Mouse (Mus musculus): ENCODE results near the gene Slc35e3. TPM values are rescaled to one million over a fixed set of nuclear protein-coding genes. Genes with fewer than 3 reads are reported as not detected.

The Slc35e3 gene
- polyA plus RNA-seq, 1 experiment from 2014 or later = 19.5 TPM

GRCm38 (mm10) chr10:117781021-117781725 lies 35.0 kb upstream of the Slc35e3 start:
- Histone ChIP-seq H3K36me3 (peaks cover 98% of the 10 kb centered on the region), H3K27me3 (ENCODE audit: low read depth, poor library complexity, severe bottlenecking) (no peaks in the 10 kb centered on the region), H3K27ac (replicated peaks) (no peak overlapping the region), H3K4me1 (no peaks in the 10 kb centered on the region), H3K4me3 (no peak overlapping the region), H3K9me3 (replicated peaks) (no peaks in the 10 kb centered on the region)
- no peak for DNase-seq (ENCODE audit: low spot score)
- WGBS = 95% methylated on average over 17 of the region's 17 CpGs

- Histone ChIP-seq H3K9me3 (replicated peaks) (no peaks in the 10 kb centered on the region), H3K27ac (replicated peaks) (no peak overlapping the region), H3K36me3 (peaks cover 98% of the 10 kb centered on the region), H3K4me1 (no peaks in the 10 kb centered on the region), H3K27me3 (ENCODE audit: low read depth, poor library complexity, severe bottlenecking) (no peaks in the 10 kb centered on the region), H3K4me3 (no peak overlapping the region)
- no peak for DNase-seq (ENCODE audit: low spot score)
- WGBS = 95% methylated on average over 6 of the region's 6 CpGs
These were observed 34.2 kb upstream of the Slc35e3 start for GRCm38 (mm10) chr10:117780306-117780911.

- Histone ChIP-seq H3K36me3 (peaks cover 98% of the 10 kb centered on the region), H3K27me3 (ENCODE audit: low read depth, poor library complexity, severe bottlenecking) (no peaks in the 10 kb centered on the region), H3K27ac (replicated peaks) (no peak overlapping the region), H3K4me1 (no peaks in the 10 kb centered on the region), H3K4me3 (no peak overlapping the region), H3K9me3 (replicated peaks) (no peaks in the 10 kb centered on the region)
- no peak for DNase-seq (ENCODE audit: low spot score)
- WGBS = 94% methylated on average over 8 of the region's 8 CpGs
These were observed 33.6 kb upstream of the Slc35e3 start for GRCm38 (mm10) chr10:117779581-117780305.

GRCm38 (mm10) chr10:117778951-117779350 lies 32.8 kb upstream of the Slc35e3 start:
- Histone ChIP-seq H3K9me3 (replicated peaks) (no peaks in the 10 kb centered on the region), H3K36me3 (peaks cover 99% of the 10 kb centered on the region), H3K27ac (replicated peaks) (no peak overlapping the region), H3K27me3 (ENCODE audit: low read depth, poor library complexity, severe bottlenecking) (no peaks in the 10 kb centered on the region), H3K4me1 (no peaks in the 10 kb centered on the region), H3K4me3 (no peak overlapping the region)
- DNase-seq (ENCODE audit: low spot score) = no peak
- 93% methylated on average over 4 of the region's 4 CpGs for WGBS

- no peak for DNase-seq (ENCODE audit: low spot score)
- Histone ChIP-seq H3K36me3 (peaks cover 99% of the 10 kb centered on the region), H3K27me3 (ENCODE audit: low read depth, poor library complexity, severe bottlenecking) (no peaks in the 10 kb centered on the region), H3K27ac (replicated peaks) (no peak overlapping the region), H3K9me3 (replicated peaks) (no peaks in the 10 kb centered on the region), H3K4me1 (no peaks in the 10 kb centered on the region), H3K4me3 (no peak overlapping the region)
- WGBS = 94% methylated on average over 12 of the region's 12 CpGs
These were observed 32.3 kb upstream of the Slc35e3 start for GRCm38 (mm10) chr10:117778328-117778910.

GRCm38 (mm10) chr10:117777501-117778327 lies 31.5 kb upstream of the Slc35e3 start:
- Histone ChIP-seq H3K27me3 (ENCODE audit: low read depth, poor library complexity, severe bottlenecking) (no peaks in the 10 kb centered on the region), H3K9me3 (replicated peaks) (no peaks in the 10 kb centered on the region), H3K36me3 (peaks cover 99% of the 10 kb centered on the region), H3K4me1 (no peaks in the 10 kb centered on the region), H3K27ac (replicated peaks) (no peak overlapping the region), H3K4me3 (no peak overlapping the region)
- DNase-seq (ENCODE audit: low spot score) = no peak
- 94% methylated on average over 17 of the region's 17 CpGs for WGBS

- 96% methylated on average over 3 of the region's 3 CpGs for WGBS
- Histone ChIP-seq H3K36me3 (peaks cover 99% of the 10 kb centered on the region), H3K4me3 (no peak overlapping the region), H3K9me3 (replicated peaks) (no peaks in the 10 kb centered on the region), H3K4me1 (no peaks in the 10 kb centered on the region), H3K27me3 (ENCODE audit: low read depth, poor library complexity, severe bottlenecking) (no peaks in the 10 kb centered on the region), H3K27ac (replicated peaks) (no peak overlapping the region)
- DNase-seq (ENCODE audit: low spot score) = no peak
These were observed 30.9 kb upstream of the Slc35e3 start for GRCm38 (mm10) chr10:117777103-117777470.

GRCm38 (mm10) chr10:117776281-117777102 lies 30.3 kb upstream of the Slc35e3 start:
- no peaks in the 10 kb centered on the region for H3K27me3 ChIP-seq (ENCODE audit: low read depth, poor library complexity, severe bottlenecking)
- H3K4me1 ChIP-seq = no peaks in the 10 kb centered on the region
- no peak overlapping the region for H3K4me3 ChIP-seq
- WGBS = 93% methylated on average over 12 of the region's 12 CpGs
- no peaks in the 10 kb centered on the region for H3K9me3 ChIP-seq (replicated peaks)
- no peak overlapping the region for H3K27ac ChIP-seq (replicated peaks)
- H3K36me3 ChIP-seq = peaks cover 97% of the 10 kb centered on the region
- no peak for DNase-seq (ENCODE audit: low spot score)

- Histone ChIP-seq H3K4me1 (no peaks in the 10 kb centered on the region), H3K36me3 (peaks cover 97% of the 10 kb centered on the region), H3K4me3 (no peak overlapping the region), H3K27me3 (ENCODE audit: low read depth, poor library complexity, severe bottlenecking) (no peaks in the 10 kb centered on the region), H3K27ac (replicated peaks) (no peak overlapping the region), H3K9me3 (replicated peaks) (no peaks in the 10 kb centered on the region)
- DNase-seq (ENCODE audit: low spot score) = no peak
- 87% methylated on average over 6 of the region's 6 CpGs for WGBS
These were observed 29.4 kb upstream of the Slc35e3 start for GRCm38 (mm10) chr10:117775401-117776144.

GRCm38 (mm10) chr10:117774817-117775120 lies 28.6 kb upstream of the Slc35e3 start:
- Histone ChIP-seq H3K9me3 (replicated peaks) (no peaks in the 10 kb centered on the region), H3K27me3 (ENCODE audit: low read depth, poor library complexity, severe bottlenecking) (no peaks in the 10 kb centered on the region), H3K4me1 (no peaks in the 10 kb centered on the region), H3K27ac (replicated peaks) (no peak overlapping the region), H3K4me3 (no peak overlapping the region), H3K36me3 (peaks cover 97% of the 10 kb centered on the region)
- no peak for DNase-seq (ENCODE audit: low spot score)
- WGBS = 97% methylated on average over 1 of the region's 1 CpGs

GRCm38 (mm10) chr10:117774011-117774816 lies 28.0 kb upstream of the Slc35e3 start:
- Histone ChIP-seq H3K27ac (replicated peaks) (no peak overlapping the region), H3K27me3 (ENCODE audit: low read depth, poor library complexity, severe bottlenecking) (no peaks in the 10 kb centered on the region), H3K4me1 (no peaks in the 10 kb centered on the region), H3K36me3 (peaks cover 97% of the 10 kb centered on the region), H3K4me3 (no peak overlapping the region), H3K9me3 (replicated peaks) (no peaks in the 10 kb centered on the region)
- WGBS = 92% methylated on average over 22 of the region's 22 CpGs
- DNase-seq (ENCODE audit: low spot score) = no peak

Data from midbrain, embryonic 10.5 days (tissue).